Mouse (Mus musculus) adrenal gland, postnatal 4 days (tissue): ENCODE data around the gene Emc8. TPM values are rescaled to one million over a fixed set of nuclear protein-coding genes. Genes with fewer than 3 reads are reported as not detected.

Experiments
- DNase-seq, 2 experiments: peaks; one replicate each; pipeline ENCODE4 v3.0.0; 2021 to 2022; ENCODE audit warnings: low spot score in 2 of 2, mixed read lengths in 2 of 2
- long read RNA-seq, 2 experiments: library from polyadenylated mRNA; stranded (forward); transcript quantifications; one replicate each; pipeline ENCODE4 v2.0.0; 2021
- total RNA-seq, 2 experiments: library from RNA; stranded (reverse); gene quantifications; 2 replicates each; pipeline ENCODE4 v1.2.3; 2021

The Emc8 gene
- 100 to 1,000 TPM; 101 to 112 TPM for total RNA-seq
- long read RNA-seq, experiment 1, full-length matches to known transcripts, result 71 of 80 reads
- long read RNA-seq, experiment 1, partial matches to known transcripts, result 0 of 80 reads
- long read RNA-seq, experiment 1, other reads (novel, unspliced or antisense), result 9 of 80 reads
- long read RNA-seq, experiment 2, full-length matches to known transcripts, result 99 of 126 reads
- long read RNA-seq, experiment 2, partial matches to known transcripts, result 1 of 126 reads
- long read RNA-seq, experiment 2, other reads (novel, unspliced or antisense), result 26 of 126 reads

DNA sequence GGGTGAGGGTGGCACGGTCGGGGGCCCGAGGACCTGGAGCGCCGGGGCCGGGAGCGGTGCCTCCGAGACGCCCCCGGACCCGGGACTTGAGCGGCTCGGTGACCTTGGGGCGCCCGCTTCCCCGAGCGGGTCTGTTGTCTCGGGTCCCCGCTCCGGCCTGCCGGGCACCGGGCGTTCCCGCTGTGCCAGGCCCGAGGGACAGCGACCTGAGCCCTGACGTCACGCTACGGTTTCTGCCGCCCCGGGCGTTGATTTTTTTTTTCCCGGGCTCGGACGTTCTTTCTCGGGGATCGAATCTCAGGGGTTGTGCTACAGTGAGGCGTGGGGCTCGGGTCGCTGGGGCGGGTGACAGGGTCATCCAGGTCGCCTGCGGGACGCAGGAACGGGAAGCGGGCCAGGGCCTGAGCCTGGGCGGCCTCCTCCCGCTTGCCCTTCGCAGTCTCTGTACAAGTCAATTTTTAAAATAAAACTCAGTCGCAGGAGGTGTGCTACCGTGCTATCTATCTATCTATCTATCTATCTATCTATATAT is at the start of gene Emc8:
TSS of gene Emc8 (minus strand) at position 200 of the 532 bp plus-strand sequence.
- no peak for DNase-seq

GRCm38 (mm10) chr8:120715996-120716680 is 47.8 kb upstream of the Emc8 start:
- DNase-seq, result no peak

DNA sequence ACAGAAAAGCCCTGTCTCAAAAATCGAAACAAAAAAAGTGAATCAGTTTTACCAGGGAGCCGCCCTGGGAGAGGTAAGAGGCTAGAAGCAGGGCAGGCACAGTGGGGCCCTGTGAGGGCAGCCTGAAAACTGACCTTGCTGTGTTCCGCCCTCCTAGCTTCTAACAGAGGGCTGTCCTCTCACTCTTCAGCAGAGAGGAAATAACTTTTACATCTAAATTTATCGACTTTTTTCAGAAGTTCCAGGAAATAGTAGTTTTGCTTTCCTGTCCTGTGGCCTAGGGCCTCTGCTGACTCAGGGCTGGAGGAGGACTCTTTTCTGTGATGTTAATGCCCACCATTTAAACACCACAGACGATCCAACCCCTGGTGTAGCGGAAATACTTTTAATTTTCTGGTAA is 46.8 kb upstream of the Emc8 start:
- DNase-seq, result no peak

DNA sequence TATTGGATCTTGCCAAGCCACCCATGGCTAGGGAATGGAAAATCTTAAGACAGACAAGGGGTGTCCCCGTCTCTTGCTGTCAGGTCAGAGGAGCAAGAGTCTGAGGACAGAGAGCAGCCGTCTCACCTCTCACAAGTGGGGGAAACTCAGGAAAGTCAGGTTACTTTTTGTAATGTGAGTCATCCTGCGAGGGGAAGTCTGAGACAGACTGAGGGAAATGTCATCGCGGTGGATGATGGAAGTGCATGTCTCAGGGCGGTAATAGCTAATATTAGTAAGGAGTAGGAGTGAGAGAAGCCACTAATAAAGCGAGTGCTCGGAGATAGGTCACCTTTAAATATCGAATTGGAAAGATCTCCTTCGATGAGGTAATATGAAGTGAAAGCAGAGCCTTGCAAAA is 40.8 kb upstream of the Emc8 start:
- DNase-seq, result no peak

GRCm38 (mm10) chr8:120706193-120706592 is 37.8 kb upstream of the Emc8 start:
- DNase-seq, result no peak

DNA sequence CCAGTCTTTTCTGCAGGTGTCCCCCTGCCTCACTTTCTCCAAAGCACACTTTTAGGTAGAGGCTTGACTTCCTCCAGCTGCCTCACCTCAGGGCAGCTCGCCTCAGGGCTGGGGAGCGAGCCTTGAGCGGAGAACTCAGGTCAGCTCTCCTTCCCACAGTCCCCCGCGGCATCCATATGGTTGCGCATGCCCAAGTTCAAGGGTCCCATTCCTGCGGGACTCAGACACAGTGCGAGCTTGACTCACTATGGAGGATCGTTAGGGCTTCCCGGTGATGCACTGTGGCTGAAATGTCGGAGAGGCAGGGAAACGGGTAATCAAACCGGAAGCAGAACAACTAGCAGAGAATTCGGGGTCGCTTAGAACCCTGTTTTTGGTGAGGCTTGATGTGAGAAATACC is 36.8 kb upstream of the Emc8 start:
- DNase-seq, result no peak

GRCm38 (mm10) chr8:120704203-120704602 is 35.8 kb upstream of the Emc8 start:
- no peak for DNase-seq

DNA sequence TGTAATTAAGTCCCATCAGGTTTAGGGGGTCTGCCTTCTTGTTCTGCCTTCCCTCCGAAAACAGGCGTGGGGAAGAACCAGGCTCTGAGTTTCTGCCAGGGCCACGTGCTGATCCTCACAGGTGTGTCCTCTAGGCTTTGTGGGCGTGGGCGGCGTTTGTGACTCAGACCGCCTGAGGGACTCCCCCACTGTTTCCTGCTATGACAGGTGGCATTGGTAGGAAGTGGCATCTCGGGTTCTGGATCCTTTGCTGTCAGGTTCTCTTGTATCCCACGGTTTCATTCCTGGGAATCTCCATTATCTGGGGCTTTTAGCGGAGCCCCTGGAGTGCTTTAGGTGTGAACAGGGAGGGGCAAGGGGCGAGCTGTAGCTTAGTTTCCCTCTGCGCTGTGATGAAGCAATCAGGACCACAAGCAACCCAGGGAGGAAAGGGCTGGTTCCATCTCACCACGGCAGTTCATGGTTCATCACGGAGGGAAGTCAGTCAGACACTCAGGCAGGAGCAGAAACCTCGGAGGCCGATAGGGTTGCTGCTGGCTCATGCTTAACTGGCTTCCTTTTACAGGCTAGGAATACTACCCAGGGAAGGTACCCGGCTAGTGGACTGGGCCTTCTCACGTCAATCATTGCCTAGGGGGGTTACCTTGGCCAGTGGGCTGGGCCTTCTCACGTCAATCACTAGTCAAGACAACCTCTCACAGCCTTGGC is 33.5 kb upstream of the Emc8 start:
- DNase-seq, result no peak

- DNase-seq, result no peak
Measured at GRCm38 (mm10) chr8:120700053-120700452, 31.7 kb upstream of the Emc8 start.

- DNase-seq, result no peak
Measured at GRCm38 (mm10) chr8:120699565-120699964, 31.2 kb upstream of the Emc8 start.

GRCm38 (mm10) chr8:120699079-120699478 is 30.7 kb upstream of the Emc8 start:
- DNase-seq, result no peak

- no peak for DNase-seq
Measured at GRCm38 (mm10) chr8:120698426-120698825, 30.1 kb upstream of the Emc8 start.

DNA sequence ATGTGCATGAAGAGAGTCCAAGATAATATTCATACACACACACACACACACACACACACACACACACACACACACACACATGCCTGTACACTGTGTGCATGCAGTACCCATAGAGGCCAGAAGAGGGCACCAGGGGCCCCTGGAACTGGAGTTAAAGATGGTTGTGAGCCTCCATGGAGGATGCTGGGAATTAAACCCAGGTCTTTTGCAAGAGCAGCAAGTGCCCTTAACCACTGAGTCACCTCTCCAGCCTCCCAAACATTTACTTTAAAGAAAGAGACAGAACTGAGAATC is 29.6 kb upstream of the Emc8 start:
- DNase-seq, result no peak

DNA sequence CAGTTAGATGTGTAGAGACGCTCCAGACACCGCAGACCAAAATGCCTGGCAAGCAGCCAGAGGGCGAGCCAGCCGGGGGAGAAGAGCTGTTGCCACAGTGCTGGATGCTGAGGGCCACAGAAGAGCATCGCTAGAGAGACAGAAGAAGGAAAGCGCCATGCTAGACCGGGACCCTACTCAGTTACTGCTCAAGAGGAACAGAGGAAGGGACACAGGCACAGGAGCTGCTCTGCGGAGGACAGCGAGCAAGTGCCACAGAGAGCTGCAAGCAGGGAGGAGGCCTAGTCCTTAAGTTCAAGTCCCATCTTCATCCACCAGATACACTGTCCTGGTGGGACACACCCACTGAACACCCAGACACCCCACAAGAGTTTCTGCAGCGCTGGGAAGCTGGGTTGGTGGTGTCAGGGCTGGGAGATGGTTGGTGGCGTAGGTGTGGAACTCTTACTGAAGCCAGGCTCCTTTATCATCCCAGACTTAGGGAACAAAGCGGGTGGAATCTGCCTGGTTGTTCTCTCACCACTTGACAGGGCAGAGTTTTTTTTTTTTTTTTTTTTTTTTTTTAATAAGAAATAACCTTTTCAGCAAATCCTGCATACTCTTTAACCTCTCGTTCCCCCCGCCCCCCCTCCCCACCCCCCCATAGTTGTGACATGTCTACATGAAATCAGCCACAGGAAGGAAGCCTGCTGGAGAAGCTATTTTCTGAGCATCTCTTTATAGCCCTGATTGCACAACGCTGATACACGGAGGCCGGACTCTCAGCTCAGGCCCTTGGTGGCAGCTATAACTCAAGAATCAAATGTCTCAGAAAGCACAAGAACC is 29.0 kb upstream of the Emc8 start:
- no peak for DNase-seq

GRCm38 (mm10) chr8:120696401-120697153 is 28.2 kb upstream of the Emc8 start:
- no peak for DNase-seq

GRCm38 (mm10) chr8:120693861-120694493 is 25.6 kb upstream of the Emc8 start:
- no peak for DNase-seq

GRCm38 (mm10) chr8:120692934-120693333 is 24.6 kb upstream of the Emc8 start:
- no peak for DNase-seq

DNA sequence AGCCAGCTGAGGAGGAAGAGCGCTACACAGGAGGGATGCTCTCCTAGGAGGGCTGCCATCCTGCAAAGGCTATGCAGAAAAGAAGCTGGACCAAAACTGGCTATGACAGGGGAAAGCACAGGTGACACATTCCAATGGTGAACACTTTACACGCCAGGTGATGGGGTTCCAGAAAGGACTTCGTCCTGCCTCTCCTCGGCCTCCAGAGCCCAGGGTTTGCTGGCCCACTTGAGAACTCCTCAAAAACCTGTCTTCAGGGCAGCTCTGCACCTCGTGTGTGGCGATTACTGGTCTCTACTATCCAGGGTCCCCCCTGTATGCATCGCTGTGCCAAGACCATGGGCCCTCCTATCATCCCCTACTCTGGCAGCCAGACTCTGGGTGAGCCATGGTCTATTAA is 20.1 kb upstream of the Emc8 start:
- DNase-seq, result no peak

- DNase-seq, result no peak
Measured at GRCm38 (mm10) chr8:120687786-120688185, 19.4 kb upstream of the Emc8 start.

GRCm38 (mm10) chr8:120686576-120686975 is 18.2 kb upstream of the Emc8 start:
- DNase-seq, result no peak
